Mouse (Mus musculus) spleen, adult 12 weeks (tissue): ENCODE measurements around the gene Lsp1.

ENCODE experiments used
- DNase-seq: peaks from one replicate; pipeline ENCODE4 v3.0.0; 2022; ENCODE audit warnings: low spot score

Gene Lsp1

DNA sequence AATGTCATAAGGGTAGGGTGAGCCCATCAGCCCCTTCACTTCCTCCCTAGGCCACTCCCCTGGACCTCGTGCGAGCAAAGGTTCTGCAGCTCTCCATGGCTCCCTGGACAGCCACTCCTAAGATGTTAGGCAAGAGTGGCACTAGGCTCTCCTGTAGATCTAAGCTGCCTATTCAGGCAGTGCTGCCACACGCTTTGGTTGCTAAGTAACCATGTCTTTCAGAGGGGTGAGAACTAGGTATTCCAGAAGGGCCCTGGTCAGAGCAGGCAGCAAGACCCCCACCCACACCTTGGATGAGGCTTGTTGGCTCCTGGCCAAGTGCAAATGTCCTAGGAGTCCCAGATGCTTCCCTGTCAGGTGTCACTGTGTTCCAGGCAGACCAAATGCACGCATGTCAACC, 45.9 kb downstream of the Lsp1 start:
- no peak for DNase-seq

DNA sequence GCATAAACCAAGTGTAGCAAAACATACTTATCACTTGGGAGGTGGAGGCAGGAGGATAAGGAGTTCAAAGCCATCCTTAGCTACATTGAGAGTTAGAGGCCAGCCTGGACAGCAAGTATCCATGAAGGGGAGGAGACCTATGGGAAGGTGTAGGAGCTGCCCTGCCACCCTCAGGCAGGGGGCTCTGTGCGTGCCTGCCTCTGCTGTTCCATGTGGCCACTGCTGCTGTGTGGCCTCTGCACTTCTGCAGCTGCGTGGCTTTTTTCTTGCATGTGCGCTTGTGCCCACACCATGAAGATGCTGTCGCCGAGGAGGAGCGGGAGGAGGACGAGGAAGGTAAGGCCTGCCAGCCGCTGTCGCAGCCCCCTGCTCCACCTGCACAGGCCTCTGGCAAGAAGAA, 46.8 kb downstream of the Lsp1 start:
- DNase-seq, result no peak

DNA sequence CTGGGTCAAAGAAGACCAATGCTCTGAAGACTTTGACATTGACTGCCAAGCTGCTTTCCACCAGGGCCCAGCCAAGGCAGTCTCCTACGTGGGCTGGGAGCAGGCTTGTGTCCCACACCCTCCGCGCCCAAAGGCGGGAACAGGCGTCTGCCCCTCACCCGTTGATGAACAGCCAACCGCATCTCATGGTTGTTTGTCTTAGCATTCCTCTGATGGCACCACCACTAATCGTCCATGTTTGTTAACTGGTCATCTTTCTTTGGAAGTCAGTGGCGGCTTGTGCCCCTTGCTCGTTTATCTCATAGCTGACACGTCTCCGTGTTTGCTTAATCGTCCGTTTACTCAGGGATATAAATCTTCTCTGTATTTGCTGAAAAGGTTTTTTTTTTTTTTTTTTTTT, 48.9 kb downstream of the Lsp1 start:
- no peak for DNase-seq

DNA sequence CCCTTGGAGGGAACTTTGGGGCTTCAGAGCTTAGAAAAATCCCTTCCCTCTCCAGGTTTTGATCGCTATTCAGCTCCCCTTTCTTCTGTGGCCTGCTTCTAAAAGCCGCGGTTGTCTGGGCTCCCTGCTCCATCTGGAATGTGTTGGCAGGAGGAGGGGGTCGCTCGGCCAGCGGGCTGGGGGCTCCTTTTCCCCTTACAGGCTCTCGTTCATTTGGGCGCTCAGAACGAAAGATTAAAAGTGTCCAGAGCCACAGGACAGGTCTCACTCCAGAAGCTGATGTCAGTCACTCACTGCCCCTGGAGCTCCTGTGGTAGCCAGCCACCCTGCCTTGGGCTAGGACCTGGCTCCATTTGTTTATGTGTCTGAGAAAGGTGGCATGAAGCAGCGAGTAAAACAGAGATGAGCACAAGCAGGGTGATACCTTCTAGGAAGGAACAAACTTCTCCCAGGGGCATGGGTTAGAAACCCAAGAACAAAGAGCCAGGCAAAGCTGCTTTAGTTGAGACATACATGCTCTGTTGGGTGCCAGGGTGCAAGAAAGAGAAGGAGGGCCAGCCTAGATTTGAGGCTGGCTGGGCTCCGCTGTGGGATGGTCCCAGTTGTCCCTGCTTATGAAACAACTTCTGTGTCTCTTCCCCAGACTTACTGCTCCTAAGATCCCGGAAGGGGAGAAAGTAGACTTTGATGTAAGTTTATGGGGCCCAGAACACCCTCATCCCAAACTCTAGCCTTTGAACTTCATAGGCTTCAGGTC, 49.6 kb downstream of the Lsp1 start:
- no peak for DNase-seq

- DNase-seq, result no peak
These were observed 53.4 kb downstream of the Lsp1 start for GRCm38 (mm10) chr7:142514048-142514447.

DNA sequence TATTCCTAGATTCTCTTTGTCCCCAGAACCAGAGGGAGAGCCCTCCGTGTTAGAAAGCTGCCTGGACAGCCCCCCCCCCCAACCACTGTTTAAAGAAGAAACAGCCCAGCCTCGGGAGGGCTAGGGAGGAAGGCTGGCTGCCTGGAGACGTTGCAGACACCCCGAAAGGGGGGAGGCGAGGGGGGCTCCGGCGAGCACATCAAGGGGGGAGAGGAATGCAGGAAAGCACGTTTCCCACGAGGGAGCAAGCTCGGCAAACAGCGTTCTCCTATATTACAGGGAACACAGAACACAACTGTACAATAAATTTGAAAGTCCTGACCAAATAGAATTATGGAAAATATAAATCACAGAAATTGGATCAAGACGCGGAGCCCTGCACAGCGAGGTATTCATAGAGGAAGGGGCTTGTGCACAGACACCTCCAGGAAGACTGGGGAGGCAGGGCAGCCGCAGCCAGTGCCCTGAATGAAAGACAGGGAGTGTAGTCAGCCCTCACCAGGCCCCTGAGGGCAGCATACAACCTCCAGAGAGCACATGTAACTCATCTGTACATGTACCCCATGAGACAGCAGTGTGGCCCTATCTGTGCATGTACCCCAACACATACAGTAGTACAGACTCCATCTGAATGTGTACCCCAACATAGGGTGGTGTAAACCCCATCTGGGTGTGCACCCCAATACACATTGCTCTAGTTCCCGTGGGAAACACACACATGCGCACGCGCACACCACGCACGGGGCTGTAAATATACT, 55.8 kb downstream of the Lsp1 start:
- no peak for DNase-seq

DNA sequence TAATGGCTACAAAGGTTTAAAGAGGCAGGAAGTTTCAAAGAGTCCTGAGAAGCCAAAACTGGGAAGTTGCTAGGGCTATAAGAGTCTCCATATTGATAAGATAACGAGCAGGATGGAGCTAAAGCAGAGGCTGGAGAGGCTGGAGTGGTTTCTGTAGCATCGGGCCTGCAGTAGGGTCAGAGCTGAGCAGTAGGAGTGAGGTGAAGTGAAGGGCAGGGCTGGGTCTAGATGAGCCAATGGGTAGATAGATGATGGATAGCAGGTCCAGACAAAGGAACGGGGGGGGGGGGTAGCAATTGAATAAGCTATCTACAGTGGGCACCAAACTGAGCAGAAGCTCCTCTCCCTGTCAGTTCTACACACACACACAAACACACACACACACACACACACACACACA, 56.9 kb downstream of the Lsp1 start:
- DNase-seq, result no peak

DNA sequence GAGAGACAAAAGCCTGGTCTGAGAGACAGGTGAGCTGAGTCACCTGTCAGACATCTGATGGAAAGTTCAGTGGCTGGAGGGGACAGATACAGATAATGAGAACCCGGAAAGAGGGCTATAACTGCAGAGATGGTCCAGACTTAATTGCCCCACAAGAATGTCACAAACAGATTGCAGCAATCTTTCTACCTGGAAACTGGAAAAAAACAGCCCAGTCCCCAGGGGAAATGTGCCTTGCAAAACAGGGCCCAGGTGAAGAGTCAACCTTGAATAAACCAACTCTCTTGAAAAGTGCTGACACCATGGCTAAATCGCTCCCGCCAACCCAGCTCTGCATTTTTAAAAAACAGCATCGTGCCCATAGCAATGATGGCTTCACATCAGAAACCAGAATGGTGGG, 59.7 kb downstream of the Lsp1 start:
- no peak for DNase-seq

DNA sequence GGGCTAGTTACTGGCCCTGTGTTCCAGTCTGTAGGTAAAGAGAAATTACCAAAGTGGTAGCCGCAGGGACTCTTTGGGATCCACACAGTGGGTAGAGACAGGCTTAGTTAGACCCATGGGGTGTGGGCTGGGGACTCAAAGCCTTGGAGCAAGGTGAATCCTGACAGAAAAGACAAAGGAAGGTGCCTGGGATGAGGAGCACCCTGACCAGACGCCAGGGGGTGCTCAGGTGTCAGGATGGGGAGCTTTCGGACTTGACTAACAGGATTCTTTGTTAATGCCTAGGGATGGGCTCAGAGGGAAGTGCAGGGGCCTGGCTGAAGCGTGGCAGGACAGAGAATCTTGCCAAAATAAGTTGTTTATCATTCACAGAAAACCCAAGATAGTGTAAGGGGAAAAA, 61.7 kb downstream of the Lsp1 start:
- no peak for DNase-seq

DNA sequence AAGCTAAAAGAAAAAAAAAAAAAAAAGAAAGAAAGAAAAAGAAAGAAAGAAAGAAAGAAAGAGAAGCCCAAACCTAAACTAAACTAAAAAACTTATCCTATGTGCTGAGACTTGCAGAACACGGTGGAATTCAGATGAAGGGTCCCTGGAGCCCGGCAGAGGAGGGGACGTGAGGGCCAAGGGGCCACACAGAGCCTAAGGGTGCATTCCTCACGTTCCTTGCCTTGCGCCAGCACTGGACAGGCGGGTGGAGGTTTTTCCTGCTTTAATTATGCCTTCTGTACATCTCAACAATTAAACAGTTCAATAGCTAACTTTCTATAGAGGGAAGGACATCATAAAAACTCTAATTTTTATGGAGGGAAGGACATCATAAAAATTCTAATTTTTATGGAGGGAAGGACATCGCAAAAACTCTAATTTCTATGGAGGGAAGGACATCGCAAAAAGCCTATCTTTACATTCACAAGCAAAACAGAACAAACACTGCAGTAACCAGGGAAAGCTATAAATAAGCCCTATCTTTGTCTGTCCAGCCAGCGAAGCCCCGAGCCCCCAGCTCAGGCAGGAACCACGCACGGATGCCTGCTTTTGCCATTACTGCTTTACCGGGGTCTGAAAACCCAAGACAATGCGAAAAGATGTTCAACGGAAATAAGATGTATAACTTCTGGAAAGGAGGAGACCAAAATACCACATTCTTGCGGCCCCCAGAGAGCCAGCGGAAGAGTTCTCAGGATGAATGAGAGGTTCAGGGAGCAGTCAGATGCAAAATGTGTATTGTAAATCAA, 62.8 kb downstream of the Lsp1 start:
- no peak for DNase-seq

- no peak for DNase-seq
These were observed 65.0 kb downstream of the Lsp1 start for GRCm38 (mm10) chr7:142525342-142526178.

- DNase-seq, result no peak
These were observed 68.7 kb downstream of the Lsp1 start for GRCm38 (mm10) chr7:142529350-142529749.

DNA sequence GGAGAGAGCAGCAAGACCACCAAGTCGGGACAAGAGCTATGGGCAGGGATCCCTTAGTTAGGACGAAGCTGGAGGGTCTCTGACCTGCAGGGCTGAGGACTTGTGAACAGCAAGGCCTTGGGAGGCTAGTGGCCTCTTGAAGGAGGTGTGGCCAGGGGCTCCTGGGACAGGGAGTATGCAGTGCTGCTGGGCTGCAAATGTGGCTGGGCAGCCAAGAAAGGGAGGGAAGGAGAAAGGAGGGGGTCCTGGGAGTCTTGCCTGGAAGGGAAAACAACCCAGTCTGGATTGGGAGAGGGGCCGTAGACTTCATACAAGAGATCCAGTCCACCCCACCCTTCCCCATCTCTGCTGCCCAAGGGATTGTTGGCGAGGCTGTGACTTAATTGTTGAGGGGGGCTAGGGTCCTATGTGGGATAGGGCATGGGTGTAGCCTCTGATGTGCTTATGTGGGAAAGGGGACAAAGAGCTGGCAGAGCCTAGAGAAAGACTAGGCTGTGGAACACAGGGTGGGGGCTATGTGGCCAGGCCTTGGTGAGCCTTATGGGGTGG, 71.4 kb downstream of the Lsp1 start:
- DNase-seq, result no peak

DNA sequence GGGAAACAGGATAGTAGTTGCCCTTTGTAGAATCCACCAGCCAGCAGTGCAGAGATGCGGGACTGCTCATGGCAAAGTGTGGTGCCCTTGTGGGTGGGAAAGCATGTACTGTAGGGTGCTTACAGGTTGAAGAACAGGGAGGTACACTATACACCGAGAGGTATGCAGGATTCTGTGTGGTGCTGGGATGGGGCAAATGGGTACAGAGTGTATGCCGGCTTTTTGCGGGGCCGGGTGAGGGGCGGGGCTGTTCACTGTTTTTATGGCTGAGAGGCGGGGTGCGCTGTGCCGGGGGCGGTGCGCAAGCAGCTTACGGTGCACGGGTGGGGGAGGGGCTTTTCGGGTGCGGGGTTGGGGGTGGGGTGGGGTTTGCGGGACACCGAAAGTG, 72.1 kb downstream of the Lsp1 start, which contains the start of gene Mrpl23:
TSS of gene Mrpl23 (plus strand) at position 16 of the 388 bp plus-strand sequence.
- DNase-seq, result peak; percentile 8

DNA sequence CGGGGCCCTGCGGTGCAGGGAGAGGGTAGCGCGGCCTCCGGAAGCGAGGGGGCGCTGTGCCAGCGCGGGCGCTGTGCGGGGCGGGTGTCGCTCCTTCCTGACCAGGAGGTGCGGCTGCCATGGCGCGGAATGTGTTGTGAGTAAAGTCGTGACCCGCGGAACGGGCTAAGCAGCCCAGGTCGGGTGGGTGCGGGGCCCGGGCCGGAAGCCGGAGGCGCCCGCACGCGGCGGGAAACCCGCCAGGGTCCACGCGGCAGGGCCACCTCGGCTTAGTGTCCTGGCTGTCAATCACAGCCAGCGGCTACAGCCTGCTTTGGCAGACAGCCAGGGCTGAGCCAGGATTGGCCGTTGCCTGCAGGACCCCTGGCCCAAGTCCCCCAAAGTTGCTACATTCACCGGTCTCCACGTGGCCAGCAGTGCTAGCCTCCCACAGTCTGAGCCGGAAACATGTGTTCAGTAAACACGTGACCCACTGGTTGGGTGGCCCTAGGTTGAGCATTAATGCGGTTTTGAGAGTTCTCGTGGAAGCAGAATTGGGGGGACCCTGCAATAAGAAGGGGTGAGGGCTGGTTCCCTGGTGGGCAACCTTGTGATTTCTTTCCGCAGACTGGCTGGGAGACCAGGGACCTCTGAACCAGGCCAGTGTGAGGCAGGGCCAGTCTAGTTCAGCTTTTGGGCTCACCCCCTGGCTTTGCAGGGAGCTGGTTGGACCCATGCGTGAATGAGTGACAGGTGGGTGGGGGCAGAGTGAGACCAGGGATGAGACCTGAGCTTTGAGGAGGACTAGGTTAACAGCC, 72.6 kb downstream of the Lsp1 start:
- peak; percentile 73 for DNase-seq

DNA sequence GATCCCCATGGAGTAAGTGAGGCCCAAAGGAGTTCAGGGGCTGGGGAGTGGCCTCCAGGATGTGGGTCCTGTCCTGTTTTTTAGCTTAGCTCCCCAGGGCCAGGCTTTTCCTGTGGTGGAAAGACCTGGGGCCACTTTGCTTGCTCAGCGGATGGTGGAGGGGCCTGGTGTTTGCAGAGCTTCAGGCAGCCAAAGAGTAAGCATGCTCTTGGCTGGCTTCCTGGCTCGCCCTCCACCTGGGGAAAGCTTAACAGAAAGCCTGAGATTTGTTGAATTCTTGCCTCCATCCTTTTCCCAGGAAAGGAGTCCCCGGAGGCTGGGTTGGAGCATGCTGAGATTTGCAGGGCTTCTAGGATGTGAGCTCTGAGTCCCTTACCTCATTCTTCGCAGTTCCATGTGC, 74.5 kb downstream of the Lsp1 start:
- no peak for DNase-seq

- DNase-seq, result no peak
These were observed 75.2 kb downstream of the Lsp1 start for GRCm38 (mm10) chr7:142535832-142536231.

- no peak for DNase-seq
These were observed 76.6 kb downstream of the Lsp1 start for GRCm38 (mm10) chr7:142537181-142537580.

DNA sequence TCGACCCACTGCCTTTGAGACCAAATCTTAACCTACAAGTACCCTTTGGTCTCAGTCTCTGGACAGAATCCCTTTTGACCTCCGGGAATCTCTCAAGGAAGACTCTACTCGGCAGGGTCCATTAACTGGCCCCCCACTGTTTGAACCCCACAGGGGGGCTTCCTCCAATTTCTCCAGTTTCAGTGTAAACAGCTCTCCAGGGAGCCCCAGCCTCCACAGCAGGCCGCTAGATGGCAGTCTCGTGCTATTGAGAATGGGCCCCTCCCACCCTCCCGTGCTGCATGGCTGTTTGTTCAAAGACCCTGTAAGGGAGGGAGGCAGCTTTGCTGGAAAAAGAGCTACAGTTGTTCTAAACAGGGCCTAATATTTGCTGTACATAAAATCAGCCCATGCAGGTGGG, 77.3 kb downstream of the Lsp1 start:
- peak; percentile 15 for DNase-seq

DNA sequence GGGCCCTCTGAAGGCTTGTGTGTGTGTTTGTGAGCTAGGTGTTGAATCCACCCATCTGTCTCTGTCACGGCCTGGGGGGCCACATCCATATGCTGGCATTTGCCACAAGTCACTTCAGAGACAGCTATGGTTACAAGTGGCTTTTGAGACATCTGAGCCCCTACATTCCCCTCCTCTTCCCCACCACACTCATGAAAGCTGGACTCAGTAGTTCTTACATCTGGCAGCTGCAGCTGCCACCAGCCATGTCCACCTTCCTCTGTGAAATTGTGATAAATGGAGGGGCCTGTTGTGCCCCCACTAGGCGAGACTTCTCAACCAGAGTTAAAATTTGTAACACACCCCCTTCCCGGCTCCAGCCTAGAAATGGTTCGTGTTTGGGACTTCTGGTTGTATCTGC, 77.7 kb downstream of the Lsp1 start:
- DNase-seq, result no peak

GRCm38 (mm10) chr7:142538766-142539165, 78.2 kb downstream of the Lsp1 start:
- no peak for DNase-seq
